Mouse (Mus musculus): ENCODE results near the gene Krt25. TPM values are rescaled to one million over a fixed set of nuclear protein-coding genes. Genes with fewer than 3 reads are reported as not detected.

The Krt25 gene
- polyA plus RNA-seq (2014; fragmentation: Nextera tagmentation; extraction: Ambion mirVana): 0.75 and 0.81 TPM in 2 replicates

GRCm38 (mm10) chr11:99322851-99323250, at the start of gene Krt25:
Gene Krt25 (minus strand): TSS chr11:99322951.
- Histone ChIP-seq H3K36me3 (replicated peaks; ENCODE audit: control insufficient read depth, insufficient read depth) (no peaks in the 10 kb centered on the region), H3K9me3 (ENCODE audit: control insufficient read depth, low read length) (no peaks in the 10 kb centered on the region), H3K4me2 (replicated peaks) (no peak within 1 kb of the TSS), H3K27ac (no peak within 1 kb of the TSS), H3K4me3 (replicated peaks; ENCODE audit: low read length) (no peak within 1 kb of the TSS), H3K27me3 (ENCODE audit: control insufficient read depth, insufficient read depth, low read length) (no peaks in the 10 kb centered on the region), H3K9ac (no peak within 1 kb of the TSS), H3K4me1 (replicated peaks; ENCODE audit: control insufficient read depth, insufficient read depth, low read length) (no peaks in the 10 kb centered on the region)
- ATAC-seq (ENCODE audit: low FRiP score) (no peak), DNase-seq (ENCODE audit: low spot score) (no peak)
- WGBS: 93% methylated on average over 11 of the region's 11 CpGs

GRCm38 (mm10) chr11:99369853-99370451, 47.2 kb upstream of the Krt25 start:
- Histone ChIP-seq H3K4me1 (replicated peaks; ENCODE audit: control insufficient read depth, insufficient read depth, low read length) (no peaks in the 10 kb centered on the region), H3K4me3 (replicated peaks; ENCODE audit: low read length) (no peak overlapping the region), H3K4me2 (replicated peaks) (no peak overlapping the region), H3K9me3 (ENCODE audit: control insufficient read depth, low read length) (no peaks in the 10 kb centered on the region), H3K27ac (no peak overlapping the region), H3K27me3 (ENCODE audit: control insufficient read depth, insufficient read depth, low read length) (no peaks in the 10 kb centered on the region), H3K9ac (no peak overlapping the region), H3K36me3 (replicated peaks; ENCODE audit: control insufficient read depth, insufficient read depth) (no peaks in the 10 kb centered on the region)
- WGBS: 83% methylated on average over 8 of the region's 8 CpGs
- ATAC-seq (ENCODE audit: low FRiP score): no peak
- no peak for DNase-seq (ENCODE audit: low spot score)

GRCm38 (mm10) chr11:99369229-99369628, 46.5 kb upstream of the Krt25 start:
- H3K27me3 ChIP-seq (ENCODE audit: control insufficient read depth, insufficient read depth, low read length): no peaks in the 10 kb centered on the region
- H3K4me3 ChIP-seq (replicated peaks; ENCODE audit: low read length): no peak overlapping the region
- DNase-seq (ENCODE audit: low spot score) (no peak), ATAC-seq (ENCODE audit: low FRiP score) (no peak)
- no peaks in the 10 kb centered on the region for H3K4me1 ChIP-seq (replicated peaks; ENCODE audit: control insufficient read depth, insufficient read depth, low read length)
- no peaks in the 10 kb centered on the region for H3K36me3 ChIP-seq (replicated peaks; ENCODE audit: control insufficient read depth, insufficient read depth)
- H3K9me3 ChIP-seq (ENCODE audit: control insufficient read depth, low read length): no peaks in the 10 kb centered on the region
- WGBS: 13% methylated on average over 3 of the region's 3 CpGs
- no peak overlapping the region for H3K4me2 ChIP-seq (replicated peaks)
- no peak overlapping the region for H3K27ac ChIP-seq
- no peak overlapping the region for H3K9ac ChIP-seq

- H3K4me3 ChIP-seq (replicated peaks; ENCODE audit: low read length): no peak overlapping the region
- no peaks in the 10 kb centered on the region for H3K9me3 ChIP-seq (ENCODE audit: control insufficient read depth, low read length)
- DNase-seq (ENCODE audit: low spot score): no peak
- H3K4me2 ChIP-seq (replicated peaks): no peak overlapping the region
- ATAC-seq (ENCODE audit: low FRiP score): no peak
- no peak overlapping the region for H3K9ac ChIP-seq
- H3K36me3 ChIP-seq (replicated peaks; ENCODE audit: control insufficient read depth, insufficient read depth): no peaks in the 10 kb centered on the region
- H3K4me1 ChIP-seq (replicated peaks; ENCODE audit: control insufficient read depth, insufficient read depth, low read length): no peaks in the 10 kb centered on the region
- H3K27me3 ChIP-seq (ENCODE audit: control insufficient read depth, insufficient read depth, low read length): no peaks in the 10 kb centered on the region
- no peak overlapping the region for H3K27ac ChIP-seq
- WGBS: 46% methylated on average over 10 of the region's 10 CpGs
Observed at GRCm38 (mm10) chr11:99366791-99367190, 44.0 kb upstream of the Krt25 start.

GRCm38 (mm10) chr11:99364412-99364811, 41.7 kb upstream of the Krt25 start:
- no peak overlapping the region for H3K4me3 ChIP-seq (replicated peaks; ENCODE audit: low read length)
- no peak for ATAC-seq (ENCODE audit: low FRiP score)
- H3K9ac ChIP-seq: no peak overlapping the region
- no peak overlapping the region for H3K27ac ChIP-seq
- no peaks in the 10 kb centered on the region for H3K9me3 ChIP-seq (ENCODE audit: control insufficient read depth, low read length)
- H3K36me3 ChIP-seq (replicated peaks; ENCODE audit: control insufficient read depth, insufficient read depth): no peaks in the 10 kb centered on the region
- 28% methylated on average over 9 of the region's 9 CpGs for WGBS
- DNase-seq (ENCODE audit: low spot score): peak; percentile 73
- no peak overlapping the region for H3K4me2 ChIP-seq (replicated peaks)
- no peaks in the 10 kb centered on the region for H3K4me1 ChIP-seq (replicated peaks; ENCODE audit: control insufficient read depth, insufficient read depth, low read length)
- H3K27me3 ChIP-seq (ENCODE audit: control insufficient read depth, insufficient read depth, low read length): no peaks in the 10 kb centered on the region

- Histone ChIP-seq H3K36me3 (replicated peaks; ENCODE audit: control insufficient read depth, insufficient read depth) (no peaks in the 10 kb centered on the region), H3K9me3 (ENCODE audit: control insufficient read depth, low read length) (no peaks in the 10 kb centered on the region), H3K4me1 (replicated peaks; ENCODE audit: control insufficient read depth, insufficient read depth, low read length) (no peaks in the 10 kb centered on the region), H3K27ac (no peak overlapping the region), H3K9ac (no peak overlapping the region), H3K4me2 (replicated peaks) (no peak overlapping the region), H3K4me3 (replicated peaks; ENCODE audit: low read length) (no peak overlapping the region), H3K27me3 (ENCODE audit: control insufficient read depth, insufficient read depth, low read length) (no peaks in the 10 kb centered on the region)
- WGBS: 89% methylated on average over 8 of the region's 8 CpGs
- DNase-seq (ENCODE audit: low spot score) (no peak), ATAC-seq (ENCODE audit: low FRiP score) (no peak)
Observed at GRCm38 (mm10) chr11:99361423-99361822, 38.7 kb upstream of the Krt25 start.

GRCm38 (mm10) chr11:99351004-99351403, 28.3 kb upstream of the Krt25 start, which contains the start of gene Krt27:
Gene Krt27 (minus strand): TSS chr11:99351104.
- no peak for DNase-seq (ENCODE audit: low spot score)
- 78% methylated on average over 12 of the region's 12 CpGs for WGBS
- H3K4me1 ChIP-seq (replicated peaks; ENCODE audit: control insufficient read depth, insufficient read depth, low read length): no peaks in the 10 kb centered on the region
- H3K4me3 ChIP-seq (replicated peaks; ENCODE audit: low read length): no peak within 1 kb of the TSS
- no peak within 1 kb of the TSS for H3K9ac ChIP-seq
- no peaks in the 10 kb centered on the region for H3K27me3 ChIP-seq (ENCODE audit: control insufficient read depth, insufficient read depth, low read length)
- no peak for ATAC-seq (ENCODE audit: low FRiP score)
- no peak within 1 kb of the TSS for H3K27ac ChIP-seq
- no peaks in the 10 kb centered on the region for H3K36me3 ChIP-seq (replicated peaks; ENCODE audit: control insufficient read depth, insufficient read depth)
- no peak within 1 kb of the TSS for H3K4me2 ChIP-seq (replicated peaks)
- no peaks in the 10 kb centered on the region for H3K9me3 ChIP-seq (ENCODE audit: control insufficient read depth, low read length)

- WGBS: 11% methylated on average over 11 of the region's 11 CpGs
- Histone ChIP-seq H3K27me3 (ENCODE audit: control insufficient read depth, insufficient read depth, low read length) (no peaks in the 10 kb centered on the region), H3K4me2 (replicated peaks) (no peak overlapping the region; the same call in 1 of the 2 replicates), H3K9ac (no peak overlapping the region), H3K36me3 (replicated peaks; ENCODE audit: control insufficient read depth, insufficient read depth) (no peaks in the 10 kb centered on the region), H3K4me1 (replicated peaks; ENCODE audit: control insufficient read depth, insufficient read depth, low read length) (peaks cover 7% of the 10 kb centered on the region), H3K4me3 (replicated peaks; ENCODE audit: low read length) (no peak overlapping the region), H3K27ac (no peak overlapping the region), H3K9me3 (ENCODE audit: control insufficient read depth, low read length) (no peaks in the 10 kb centered on the region)
- DNase-seq (ENCODE audit: low spot score): peak; percentile 45
- ATAC-seq (ENCODE audit: low FRiP score): no peak
Observed at GRCm38 (mm10) chr11:99339299-99339847, 16.6 kb upstream of the Krt25 start.

- WGBS: 86% methylated on average over 11 of the region's 11 CpGs
- ATAC-seq (ENCODE audit: low FRiP score): no peak
Observed at GRCm38 (mm10) chr11:99337866-99338265, 15.1 kb upstream of the Krt25 start, which contains the start of gene Krt26. Gene Krt26 (minus strand): TSS chr11:99337966.

More at GRCm38 (mm10) chr11:99337866-99338265, 15.1 kb upstream of the Krt25 start, which contains the start of gene Krt26:
- no peak within 1 kb of the TSS for H3K27ac ChIP-seq
- H3K4me3 ChIP-seq (replicated peaks; ENCODE audit: low read length): no peak within 1 kb of the TSS
- H3K36me3 ChIP-seq (replicated peaks; ENCODE audit: control insufficient read depth, insufficient read depth): no peaks in the 10 kb centered on the region
- no peak within 1 kb of the TSS for H3K4me2 ChIP-seq (replicated peaks)
- no peak for DNase-seq (ENCODE audit: low spot score)
- H3K9me3 ChIP-seq (ENCODE audit: control insufficient read depth, low read length): no peaks in the 10 kb centered on the region
- H3K4me1 ChIP-seq (replicated peaks; ENCODE audit: control insufficient read depth, insufficient read depth, low read length): peaks cover 7% of the 10 kb centered on the region
- no peaks in the 10 kb centered on the region for H3K27me3 ChIP-seq (ENCODE audit: control insufficient read depth, insufficient read depth, low read length)
- no peak within 1 kb of the TSS for H3K9ac ChIP-seq

Data from hindbrain, embryonic 14.5 days (tissue).